Mouse (Mus musculus) common myeloid progenitor, adult 5-6 weeks (primary cell): ENCODE measurements around the gene Mttp. TPM values are rescaled to one million over a fixed set of nuclear protein-coding genes. Genes with fewer than 3 reads are reported as not detected.

Experiments
- ATAC-seq: replicated peaks from 2 replicates; pipeline ENCODE4 v1.8.0; 2016; ENCODE audit warnings: low read depth, mild to moderate bottlenecking, moderate TSS enrichment, inconsistent platforms; ENCODE audit not compliant: poor library complexity, severe bottlenecking
- total RNA-seq: library from RNA; stranded (forward); fragments of 200-1000, 187-1606 nt; gene quantifications from 2 replicates; pipeline ENCODE4 v1.2.3, GENCODE M21; 2017

The Mttp gene
- total RNA-seq, 1 experiment from 2014 or later = 1.2 TPM

GRCm38 (mm10) chr3:138138146-138138545, 6.6 kb downstream of the Mttp start:
- ATAC-seq = 0 out of 2 replicates have a peak, but pooled peaks have one; percentile 6

DNA sequence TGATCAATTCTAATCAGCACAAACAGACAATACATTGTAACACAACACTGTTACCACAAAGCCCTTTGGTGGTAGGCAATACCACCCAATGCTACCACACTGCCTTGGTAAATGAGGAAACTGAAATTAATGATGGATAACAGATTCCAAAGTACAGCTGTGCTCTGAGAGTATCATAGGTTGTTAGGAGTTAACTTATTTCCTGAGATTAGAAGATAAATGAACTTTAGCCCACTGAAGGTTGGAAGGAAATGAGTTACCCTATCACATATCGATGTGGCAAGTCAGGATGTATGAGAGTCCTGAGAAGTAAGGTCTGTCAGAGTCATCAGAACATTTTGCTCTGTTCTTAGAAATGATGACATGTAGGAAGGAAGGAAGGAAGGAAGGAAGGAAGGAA, 10.2 kb downstream of the Mttp start:
- ATAC-seq = 0 out of 2 replicates have a peak, but pooled peaks have one; percentile 50

- 0 out of 2 replicates have a peak, but pooled peaks have one; percentile 52 for ATAC-seq
These were observed 10.9 kb downstream of the Mttp start for GRCm38 (mm10) chr3:138133916-138134315.

- ATAC-seq = no peak
These were observed 11.3 kb downstream of the Mttp start for GRCm38 (mm10) chr3:138133463-138133862.

DNA sequence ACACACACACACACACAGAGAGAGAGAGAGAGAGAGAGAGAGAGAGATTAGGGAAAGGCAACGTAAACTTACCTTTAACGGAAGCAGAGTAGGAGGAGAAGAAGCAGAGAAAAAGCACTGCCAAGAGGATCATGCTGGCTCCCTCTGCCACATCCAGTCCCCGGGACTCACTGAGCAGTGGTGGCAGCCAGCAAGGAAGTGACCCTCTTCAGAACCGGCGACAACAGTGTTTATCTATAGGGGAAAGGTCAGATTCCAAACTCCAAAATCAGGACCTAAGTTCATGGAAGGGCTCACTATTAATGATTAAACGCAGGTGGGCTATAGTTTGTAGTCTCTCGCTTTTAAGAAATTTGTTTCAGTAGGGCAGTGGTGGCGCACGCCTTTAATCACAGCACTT, 13.6 kb downstream of the Mttp start:
- ATAC-seq = no peak

- ATAC-seq = no peak
These were observed 14.1 kb downstream of the Mttp start for GRCm38 (mm10) chr3:138130692-138131091.

DNA sequence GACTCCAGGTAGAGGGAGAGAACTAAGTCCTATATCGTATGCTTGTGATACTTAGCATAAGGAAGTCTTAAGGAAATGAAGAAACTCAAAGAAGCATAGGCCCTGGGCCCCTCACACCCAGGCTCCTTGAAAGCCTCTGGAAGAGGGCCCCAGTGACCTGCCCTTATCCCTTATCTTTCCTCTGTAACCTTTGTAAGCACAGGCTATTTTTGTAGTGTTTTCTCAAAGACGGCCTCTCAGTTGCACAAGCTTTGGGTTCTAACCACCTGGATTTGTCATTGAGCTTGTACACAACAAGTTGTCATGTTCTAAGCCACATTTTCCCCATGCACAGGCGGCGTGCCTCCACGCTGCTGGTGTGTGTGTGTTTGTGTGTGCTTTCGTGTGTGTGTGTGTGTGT, 15.7 kb downstream of the Mttp start:
- no peak for ATAC-seq

- no peak for ATAC-seq
These were observed 20.9 kb downstream of the Mttp start for GRCm38 (mm10) chr3:138123842-138124241.

- no peak for ATAC-seq
These were observed 23.3 kb downstream of the Mttp start for GRCm38 (mm10) chr3:138121461-138121860.

GRCm38 (mm10) chr3:138119444-138120105, 25.2 kb downstream of the Mttp start:
- ATAC-seq = no peak

DNA sequence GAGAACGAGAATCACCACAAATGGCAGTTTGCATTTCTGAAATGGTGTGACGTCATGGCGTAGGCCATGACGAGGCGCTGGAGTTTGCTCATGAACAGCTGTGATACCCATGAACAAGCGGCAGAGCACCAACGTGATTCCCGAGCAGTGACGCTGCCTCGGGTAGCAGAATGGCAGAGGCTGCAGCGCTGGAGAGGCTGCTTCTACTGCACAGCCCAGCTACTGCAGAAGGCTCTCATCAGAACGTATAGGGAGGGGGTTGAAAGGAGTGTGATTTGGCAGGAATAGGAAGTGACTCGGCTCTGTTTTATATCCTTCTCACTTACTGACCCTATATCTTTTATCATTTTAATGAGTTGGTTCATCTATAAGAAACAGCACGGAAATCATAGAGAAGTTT, 25.9 kb downstream of the Mttp start:
- peak; percentile 47; the same call in 1 of the 2 replicates for ATAC-seq

DNA sequence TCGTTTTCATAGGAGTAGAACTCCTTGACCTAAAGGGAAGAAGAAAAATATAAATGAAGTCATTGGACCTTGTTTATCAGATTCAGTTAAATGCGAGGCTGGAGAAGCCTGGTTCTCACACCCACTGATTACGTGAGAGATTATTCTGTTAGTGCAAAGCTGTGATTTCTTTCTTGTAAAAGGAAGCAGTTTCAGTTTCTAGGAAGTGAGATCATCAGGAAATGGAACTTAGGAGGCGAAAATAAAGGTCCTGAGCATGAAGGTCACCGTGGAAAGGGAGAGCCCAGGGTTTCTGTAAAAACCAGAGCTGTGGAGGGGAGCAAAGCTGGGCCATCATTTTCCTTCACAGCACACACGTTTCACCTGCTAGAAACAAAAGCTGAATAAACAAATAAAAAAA, 26.4 kb downstream of the Mttp start:
- ATAC-seq = no peak

DNA sequence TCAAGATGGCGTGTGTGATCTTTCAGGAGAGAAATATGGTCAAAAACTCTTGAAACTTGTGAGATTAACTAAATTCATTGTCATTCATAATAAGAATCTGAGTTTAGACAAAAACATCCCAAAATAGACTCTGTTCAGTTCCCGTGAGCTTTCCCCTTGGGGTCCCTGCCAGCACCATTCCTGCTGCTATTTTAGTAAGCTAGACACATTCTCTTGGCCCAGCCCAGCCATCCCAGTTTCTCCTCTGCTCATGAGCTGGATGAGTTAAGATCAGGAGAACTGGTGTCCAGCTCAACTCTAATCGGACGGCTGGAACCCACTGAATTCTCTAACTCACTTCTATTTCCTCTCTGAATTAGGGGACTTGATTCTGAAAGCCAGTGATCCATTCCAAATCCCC, 27.9 kb downstream of the Mttp start:
- no peak for ATAC-seq

DNA sequence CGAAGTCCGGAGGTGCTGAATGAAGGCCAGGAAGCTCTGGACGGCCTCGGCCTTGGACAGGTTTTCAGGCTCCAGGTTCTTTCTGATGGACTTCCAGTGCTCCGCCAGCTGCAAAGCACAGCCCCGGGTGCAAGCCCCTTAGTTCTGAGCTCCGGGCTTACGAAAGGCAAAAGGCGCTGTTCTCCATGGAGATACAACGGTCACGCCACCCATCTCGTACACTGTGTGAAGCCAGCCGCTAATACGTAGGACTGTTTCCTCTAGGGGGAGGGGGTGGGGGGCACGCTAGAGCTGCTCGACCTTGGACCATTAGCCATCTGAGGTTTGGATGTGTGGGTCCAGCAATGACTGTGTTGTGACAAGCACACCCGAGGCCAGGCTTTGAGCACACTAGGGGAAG, 30.7 kb downstream of the Mttp start:
- ATAC-seq = no peak

DNA sequence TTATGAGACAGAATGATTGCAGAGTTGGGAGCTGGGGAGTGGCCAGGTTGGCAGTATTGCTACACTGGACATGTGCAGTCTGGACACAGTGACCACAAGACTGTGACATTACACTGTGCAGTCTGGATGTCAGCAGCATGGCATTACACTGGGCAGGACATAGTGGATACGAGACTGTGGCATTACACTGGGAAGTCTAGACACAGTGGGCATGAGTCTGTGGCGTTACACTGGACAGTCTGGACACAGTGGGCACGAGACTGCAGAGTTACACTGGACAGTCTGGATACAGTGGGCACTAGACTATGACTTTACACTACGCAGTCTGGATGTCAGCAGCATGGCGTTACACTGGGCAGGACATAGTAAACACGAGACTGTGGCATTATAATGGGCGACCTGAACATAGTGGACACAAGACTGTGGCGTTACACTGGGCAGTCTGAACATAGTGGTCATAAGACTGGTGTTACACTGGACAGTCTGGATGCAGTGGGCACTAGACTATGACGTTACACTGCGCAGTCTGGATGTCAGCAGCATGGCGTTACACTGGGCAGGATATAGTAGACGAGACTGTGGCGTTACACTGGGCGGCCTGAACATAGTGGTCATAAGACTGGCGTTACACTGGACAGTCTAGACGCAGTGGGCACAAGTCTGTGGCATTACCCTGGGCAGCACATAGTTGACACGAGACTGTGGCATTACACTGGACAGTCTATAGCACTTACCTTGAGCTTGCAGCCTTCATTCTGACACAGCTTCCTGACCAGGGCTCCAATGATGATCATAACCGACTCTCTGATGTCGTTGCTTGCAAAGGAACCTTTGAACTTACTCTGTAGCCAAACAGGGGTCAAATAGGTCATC, 33.6 kb downstream of the Mttp start:
- ATAC-seq = no peak

DNA sequence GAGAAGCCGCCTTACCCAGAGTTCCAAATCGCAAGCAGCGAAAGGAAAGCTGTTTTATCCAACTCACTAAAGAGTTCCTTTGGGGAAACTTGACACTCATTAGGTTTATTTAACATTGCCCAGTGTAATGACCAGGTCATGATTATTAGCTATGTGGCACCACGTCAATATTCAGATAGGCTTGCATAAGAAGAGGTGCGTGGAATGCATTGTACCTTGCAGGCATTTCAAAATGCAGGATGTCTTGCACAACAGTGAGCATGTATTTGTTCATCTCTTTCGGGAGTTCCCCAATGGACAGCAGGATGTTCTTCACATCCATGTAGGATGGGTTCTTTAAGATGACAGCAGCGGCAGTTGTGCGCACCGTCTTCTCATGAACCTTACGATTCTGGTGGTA, 37.9 kb downstream of the Mttp start:
- ATAC-seq = no peak

DNA sequence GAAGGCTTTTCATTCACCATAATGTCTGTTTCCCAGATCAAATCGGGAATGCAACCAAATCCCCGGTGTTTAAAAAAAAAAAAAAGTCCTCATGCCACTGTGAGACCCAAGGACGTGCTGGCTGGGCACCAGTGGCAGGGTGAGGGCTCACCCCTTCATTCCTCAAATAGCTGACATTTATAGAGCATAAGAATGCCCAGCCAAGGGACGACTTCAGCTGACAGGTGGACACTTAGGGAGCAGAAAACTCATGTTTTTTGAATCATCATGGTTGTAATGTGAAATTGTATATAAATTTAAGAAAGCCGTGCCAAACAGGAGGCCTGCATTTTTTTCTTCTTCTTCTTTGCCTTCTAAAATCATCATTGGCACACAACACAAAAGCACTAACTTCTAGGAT, 39.7 kb downstream of the Mttp start:
- no peak for ATAC-seq

DNA sequence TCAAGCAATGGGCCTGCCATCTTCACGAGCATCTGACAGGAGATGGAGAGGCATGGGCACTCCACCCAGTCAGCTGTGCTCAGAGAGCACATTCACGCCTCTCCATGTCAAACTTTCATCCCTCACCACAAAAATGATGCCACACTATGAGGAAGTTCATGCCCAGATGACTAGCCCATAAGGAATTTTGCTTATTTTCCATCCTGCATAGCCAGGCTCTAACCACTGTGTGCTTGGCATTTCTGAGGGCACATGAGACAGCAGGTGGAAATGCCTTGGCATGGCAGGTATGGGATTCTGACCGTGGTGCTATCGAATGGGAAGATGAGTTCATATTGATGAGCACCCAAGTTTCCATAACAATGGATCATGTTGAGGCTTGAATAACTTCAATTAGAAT, 41.1 kb downstream of the Mttp start:
- no peak for ATAC-seq

DNA sequence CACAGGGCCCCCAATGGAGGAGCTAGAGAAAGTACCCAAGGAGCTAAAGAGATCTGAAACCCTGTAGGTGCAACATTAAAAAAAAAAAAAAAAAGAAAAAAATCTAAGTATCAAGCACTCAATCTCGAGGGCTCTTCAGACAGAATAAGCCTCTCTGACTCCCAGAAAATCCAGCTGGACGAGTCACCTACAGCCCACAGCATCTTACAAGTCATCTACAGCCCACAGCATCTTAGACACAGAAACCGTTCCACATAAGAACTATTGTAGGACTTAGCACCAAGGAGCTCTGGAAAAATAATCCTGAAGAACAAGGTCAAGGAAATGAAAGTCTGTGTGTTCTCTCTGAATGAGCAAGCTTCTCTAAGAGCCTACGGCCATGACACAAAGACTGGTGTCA, 42.8 kb downstream of the Mttp start:
- no peak for ATAC-seq

DNA sequence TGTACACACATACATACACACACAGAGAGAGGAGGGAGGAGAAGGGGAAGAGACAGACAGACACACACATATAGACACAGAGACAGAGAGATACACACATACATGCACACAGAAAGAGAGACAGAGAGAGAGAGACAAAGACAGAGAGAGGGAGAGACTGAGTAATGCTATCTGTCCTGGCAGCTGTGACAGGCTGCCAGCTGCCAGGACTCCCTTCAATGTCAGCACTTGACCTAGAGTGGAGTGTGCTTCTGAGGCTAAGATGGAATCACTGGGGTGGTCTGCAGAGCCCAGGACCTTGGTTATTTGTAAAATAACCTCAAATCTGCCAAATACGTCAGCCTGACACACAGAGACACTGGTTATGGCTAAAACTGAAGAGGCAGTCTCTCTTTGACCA, 47.0 kb downstream of the Mttp start:
- ATAC-seq = no peak

GRCm38 (mm10) chr3:138096263-138097028, 48.3 kb downstream of the Mttp start:
- no peak for ATAC-seq
